Mouse (Mus musculus) heart, embryonic 16.5 days (tissue): ENCODE measurements around the gene Adgrg1. TPM values are rescaled to one million over a fixed set of nuclear protein-coding genes. Genes with fewer than 3 reads are reported as not detected.

ENCODE experiments used
- ATAC-seq: fragments of 200-750 bp; cut with Nextera tagmentation; replicated peaks from 2 replicates; pipeline ENCODE4 v1.8.0; 2017; ENCODE audit warnings: moderate number of reproducible peaks; ENCODE audit not compliant: insufficient read depth, low FRiP score; ENCODE audit errors: extremely low read depth
- H3K27ac ChIP-seq: fragments of 300-500 bp; sonication (generic); 2 replicates; pipeline ENCODE4 v1.5.1; 2014; ENCODE audit warnings: mild to moderate bottlenecking, low read length, control low read depth, moderate library complexity
- H3K27me3 ChIP-seq: fragments of 300-500 bp; sonication (generic); 2 replicates; pipeline ENCODE4 v1.6.1; 2014; ENCODE audit warnings: low read length, mixed read lengths; ENCODE audit not compliant: control insufficient read depth, insufficient read depth
- H3K36me3 ChIP-seq: fragments of 300-500 bp; sonication (generic); 2 replicates; pipeline ENCODE4 v1.6.1; 2014; ENCODE audit not compliant: control insufficient read depth, insufficient read depth
- H3K4me1 ChIP-seq: fragments of 300-500 bp; sonication (generic); 2 replicates; pipeline ENCODE4 v1.6.1; 2014; ENCODE audit warnings: low read length, mixed read lengths; ENCODE audit not compliant: control insufficient read depth, insufficient read depth
- H3K4me2 ChIP-seq: fragments of 300-500 bp; sonication (generic); 2 replicates; pipeline ENCODE4 v1.6.1; 2014; ENCODE audit warnings: low read depth, mild to moderate bottlenecking, control low read depth, low read length
- H3K4me3 ChIP-seq: fragments of 300-500 bp; sonication (generic); 2 replicates; pipeline ENCODE4 v1.5.1; 2014; ENCODE audit warnings: mild to moderate bottlenecking, control low read depth, low read length
- H3K9ac ChIP-seq: fragments of 300-500 bp; sonication (generic); 2 replicates; pipeline ENCODE4 v1.6.1; 2014; ENCODE audit warnings: low read length, control low read depth
- H3K9me3 ChIP-seq: fragments of 300-500 bp; sonication (generic); replicated peaks from 2 replicates; pipeline ENCODE4 v1.6.1; 2016; ENCODE audit warnings: low read length; ENCODE audit not compliant: control insufficient read depth
- WGBS: fragments of 180-500 bp; shearing (Covaris S2); extraction: QIAGEN DNeasy Blood & Tissue Kit; methylation state at CpG from one replicate; pipeline ENCODE4 v1.1.7; 2014; 5-methylcytosine and 5-hydroxymethylcytosine counted together
- polyA plus RNA-seq: library from polyadenylated mRNA; unstranded; fragments of >200 nt; fragmentation: Nextera tagmentation; extraction: Ambion mirVana; gene quantifications from 2 replicates; pipeline ENCODE4 v1.2.1, GENCODE M21; 2015

Gene Adgrg1
- polyA plus RNA-seq, 1 experiment from 2014 or later, result 18.0 TPM

DNA sequence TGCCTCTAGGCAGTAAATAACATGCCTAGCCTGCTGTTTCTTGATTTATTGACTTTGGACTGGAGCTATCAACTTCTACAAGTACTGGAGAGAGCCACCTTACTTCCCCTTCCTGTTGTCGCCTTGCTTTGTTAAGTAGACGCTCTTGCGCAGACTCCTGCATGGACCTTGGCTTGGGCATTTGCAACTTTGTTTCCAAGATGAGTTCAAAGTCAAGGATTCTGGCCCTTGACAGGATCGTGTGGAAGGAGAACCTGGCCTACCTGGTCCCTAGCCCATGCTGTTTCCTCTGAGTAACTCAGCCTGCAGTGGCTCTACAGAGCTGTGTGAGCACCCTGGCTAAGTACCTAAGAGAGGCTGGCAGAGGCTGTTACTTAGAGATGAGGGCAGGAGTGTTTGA, 7.5 kb upstream of the Adgrg1 start:
- H3K27ac ChIP-seq, result no peak overlapping the region
- no peak overlapping the region for H3K4me2 ChIP-seq
- 65% methylated on average over 4 of the region's 4 CpGs for WGBS
- H3K36me3 ChIP-seq, result no peaks in the 10 kb centered on the region
- no peak overlapping the region for H3K9ac ChIP-seq
- no peak overlapping the region for H3K4me3 ChIP-seq
- no peaks in the 10 kb centered on the region for H3K9me3 ChIP-seq
- peaks cover 5% of the 10 kb centered on the region; the same call in 1 of the 2 replicates for H3K4me1 ChIP-seq
- ATAC-seq, result no peak
- no peaks in the 10 kb centered on the region for H3K27me3 ChIP-seq

DNA sequence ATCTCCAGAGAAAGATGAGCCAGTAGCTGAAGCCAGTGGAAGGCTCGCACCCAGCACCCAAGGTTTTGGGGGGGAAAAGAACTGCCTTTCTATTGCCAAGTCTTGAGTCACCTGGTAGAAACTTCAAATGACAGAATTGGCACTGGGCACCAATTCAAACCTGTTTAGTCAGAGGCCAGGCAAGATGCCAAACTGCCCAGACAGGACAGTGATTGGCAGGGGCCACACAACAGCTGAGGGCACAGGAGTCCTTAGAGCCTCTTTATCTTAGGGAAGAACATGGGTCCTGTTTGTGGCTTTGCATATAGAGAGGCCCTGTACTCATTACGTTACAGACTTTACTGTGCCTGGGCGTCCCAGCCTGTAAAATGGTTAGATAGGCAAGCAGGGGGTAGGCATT, 7.0 kb upstream of the Adgrg1 start:
- Histone ChIP-seq H3K36me3 (no peaks in the 10 kb centered on the region), H3K4me1 (peaks cover 5% of the 10 kb centered on the region; the same call in 1 of the 2 replicates), H3K27ac (no peak overlapping the region), H3K4me2 (no peak overlapping the region), H3K9ac (no peak overlapping the region), H3K4me3 (no peak overlapping the region), H3K9me3 (no peaks in the 10 kb centered on the region), H3K27me3 (no peaks in the 10 kb centered on the region)
- WGBS, result 55% methylated on average over 3 of the region's 3 CpGs
- ATAC-seq, result peak; percentile 30; the same call in 1 of the 2 replicates

DNA sequence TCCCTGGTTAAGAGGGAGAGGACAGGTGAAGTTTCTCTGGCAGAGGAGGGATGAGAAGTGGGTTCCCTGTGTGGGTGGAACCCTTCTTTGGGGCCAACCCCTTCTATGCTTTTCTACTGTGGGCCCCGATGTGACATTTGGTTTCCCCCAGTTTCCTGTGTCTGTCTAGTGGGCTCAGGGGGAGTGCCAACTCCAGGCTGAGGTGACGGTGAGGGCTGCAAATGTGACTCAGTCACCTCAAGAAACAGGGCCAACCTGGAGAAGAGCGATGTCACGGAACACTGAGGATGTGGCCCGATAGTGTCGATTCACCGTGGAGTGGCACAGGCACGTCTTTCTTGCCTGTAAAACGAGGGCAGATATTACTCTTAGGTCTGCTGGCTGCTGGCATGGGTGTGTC, 1.3 kb upstream of the Adgrg1 start:
- no peak overlapping the region for H3K4me3 ChIP-seq
- H3K36me3 ChIP-seq, result no peaks in the 10 kb centered on the region
- no peak overlapping the region for H3K9ac ChIP-seq
- no peak for ATAC-seq
- H3K27me3 ChIP-seq, result peaks cover 5% of the 10 kb centered on the region
- no peak overlapping the region for H3K4me2 ChIP-seq
- peaks cover 7% of the 10 kb centered on the region for H3K4me1 ChIP-seq
- no peak overlapping the region for H3K27ac ChIP-seq
- WGBS, result 85% methylated on average over 9 of the region's 9 CpGs
- no peaks in the 10 kb centered on the region for H3K9me3 ChIP-seq

DNA sequence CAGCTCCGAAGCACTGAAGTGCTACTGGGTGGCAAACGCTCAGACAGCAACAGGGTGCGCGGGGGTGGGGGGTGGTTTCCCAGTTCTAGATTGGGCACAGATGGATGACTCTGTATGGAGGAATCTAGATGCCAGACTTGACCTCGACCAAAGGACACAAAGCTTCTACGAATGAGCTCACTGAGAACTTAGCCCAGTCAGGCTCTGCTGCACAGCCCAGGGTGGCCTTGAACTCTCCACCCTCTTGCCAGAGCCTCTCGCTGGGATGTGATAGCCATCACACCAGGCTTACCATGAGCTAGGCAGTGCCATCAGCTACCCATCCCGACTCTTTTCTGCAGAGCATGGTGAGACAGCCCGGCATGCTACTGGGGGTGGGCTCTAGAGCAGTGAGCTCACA, 765 bp upstream of the Adgrg1 start:
- peaks cover 6% of the 10 kb centered on the region for H3K27me3 ChIP-seq
- no peak overlapping the region for H3K4me3 ChIP-seq
- H3K9ac ChIP-seq, result no peak overlapping the region
- no peak overlapping the region for H3K27ac ChIP-seq
- no peak for ATAC-seq
- H3K9me3 ChIP-seq, result no peaks in the 10 kb centered on the region
- no peaks in the 10 kb centered on the region for H3K36me3 ChIP-seq
- peaks cover 7% of the 10 kb centered on the region for H3K4me1 ChIP-seq
- H3K4me2 ChIP-seq, result no peak overlapping the region
- WGBS, result 73% methylated on average over 9 of the region's 9 CpGs

DNA sequence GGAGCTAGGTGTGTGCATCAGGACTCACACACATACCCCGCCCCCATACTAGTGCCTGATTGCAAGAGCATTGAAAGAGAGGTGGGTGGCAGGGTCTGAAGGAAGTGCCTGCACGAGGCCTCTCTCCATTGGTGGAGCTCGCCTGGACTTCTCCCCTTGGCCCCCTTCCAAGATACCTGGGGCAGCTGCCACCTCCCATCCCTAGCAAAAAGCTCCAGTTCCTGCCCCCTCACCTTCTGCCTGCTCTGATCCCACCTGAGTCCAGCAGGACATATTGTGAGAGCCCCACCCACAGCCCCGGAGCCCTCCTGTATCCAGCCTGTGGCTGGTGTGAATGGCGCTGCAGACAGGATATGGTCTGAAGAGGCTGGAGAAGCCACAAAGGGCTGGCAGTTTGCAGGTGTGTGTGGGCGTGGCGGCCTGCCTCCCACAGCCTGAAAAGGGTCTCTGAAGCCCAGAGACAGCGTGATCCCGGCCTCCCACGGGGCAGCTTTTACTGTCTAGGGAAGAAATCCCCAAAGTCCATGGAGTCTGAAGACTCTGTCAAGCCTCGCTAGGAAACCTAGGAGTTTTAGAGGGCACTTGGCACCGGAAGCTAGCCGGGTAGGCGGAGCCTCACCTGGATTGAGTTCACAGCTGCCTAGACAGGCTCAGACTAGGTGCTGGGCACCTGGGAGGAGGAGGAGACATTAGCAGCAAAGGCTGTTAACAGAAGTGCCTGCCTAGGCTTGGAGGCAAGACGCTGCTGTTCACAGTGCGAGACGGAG, 2.3 kb downstream of the Adgrg1 start:
- Histone ChIP-seq H3K4me3 (peak overlapping the region; percentile 43), H3K27me3 (peaks cover 6% of the 10 kb centered on the region), H3K4me2 (peak overlapping the region; percentile 58), H3K4me1 (peaks cover 15% of the 10 kb centered on the region), H3K27ac (peak overlapping the region; percentile 59; the same call in 1 of the 2 replicates), H3K9ac (peak overlapping the region; percentile 63), H3K36me3 (no peaks in the 10 kb centered on the region), H3K9me3 (no peaks in the 10 kb centered on the region)
- 16% methylated on average over 17 of the region's 17 CpGs for WGBS
- ATAC-seq, result peak; percentile 28; the same call in 1 of the 2 replicates

DNA sequence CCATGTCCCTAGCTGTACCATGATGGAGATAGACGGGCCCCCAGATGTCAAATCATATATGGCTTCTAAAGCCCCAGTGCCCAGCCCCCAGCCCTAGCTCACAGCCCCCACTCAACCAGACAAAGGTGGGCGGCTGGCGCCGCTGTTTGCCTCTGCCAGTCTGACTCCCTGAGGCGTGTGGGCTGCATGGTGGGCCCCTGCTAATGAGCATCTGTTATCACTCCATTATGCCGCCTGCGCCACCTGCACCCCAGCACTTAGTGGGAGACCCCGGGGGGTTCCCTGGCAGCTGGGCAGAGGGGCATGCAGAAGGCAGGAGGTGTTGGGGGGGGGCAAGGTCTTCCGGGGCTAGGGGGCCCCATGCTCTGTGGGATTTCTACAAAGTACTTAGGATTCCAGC, 3.6 kb downstream of the Adgrg1 start:
- ATAC-seq, result no peak
- Histone ChIP-seq H3K27me3 (peaks cover 6% of the 10 kb centered on the region), H3K36me3 (no peaks in the 10 kb centered on the region), H3K9ac (peak overlapping the region; percentile 63), H3K4me2 (peak overlapping the region; percentile 58), H3K27ac (no peak overlapping the region), H3K4me3 (peak overlapping the region; percentile 43), H3K4me1 (peaks cover 20% of the 10 kb centered on the region), H3K9me3 (no peaks in the 10 kb centered on the region)
- 44% methylated on average over 9 of the region's 9 CpGs for WGBS

DNA sequence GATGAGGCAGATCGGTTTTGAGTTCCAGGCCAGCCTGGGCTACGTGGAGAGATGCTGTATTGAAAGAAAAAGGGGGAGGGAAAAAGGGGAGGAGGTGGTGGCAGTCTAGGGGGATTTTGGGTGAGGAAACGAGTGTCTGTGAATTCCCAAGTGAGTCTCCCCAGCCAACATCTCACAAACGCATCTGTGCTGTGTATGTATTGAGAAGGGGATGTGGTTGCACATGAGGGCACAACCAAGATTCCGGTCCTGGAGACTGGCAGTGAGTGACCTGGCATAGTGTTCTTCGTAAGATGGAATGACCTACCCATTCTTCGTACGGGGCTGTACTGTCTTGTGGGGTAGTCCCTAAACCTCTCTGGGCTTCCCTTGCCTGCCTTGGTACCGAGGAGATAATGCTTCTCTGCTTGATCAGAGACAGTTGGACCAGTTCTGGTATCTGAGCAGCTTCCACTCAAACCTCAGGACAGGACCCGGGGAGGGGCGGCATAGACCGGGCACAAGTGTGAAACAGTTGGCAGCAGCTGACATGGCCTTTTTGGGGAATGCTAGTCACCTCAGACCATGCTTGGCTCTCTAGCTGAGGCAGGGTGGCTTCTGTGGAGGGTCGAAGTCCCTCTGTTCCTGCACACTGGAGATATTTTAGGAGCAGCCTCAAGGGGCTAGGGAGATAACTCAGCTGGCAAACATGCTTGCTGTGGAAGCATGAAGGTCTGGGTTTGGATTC, 4.2 kb downstream of the Adgrg1 start:
- 64% methylated on average over 13 of the region's 13 CpGs for WGBS
- peak overlapping the region; percentile 58 for H3K4me2 ChIP-seq
- H3K27ac ChIP-seq, result no peak overlapping the region; the same call in 1 of the 2 replicates
- H3K36me3 ChIP-seq, result no peaks in the 10 kb centered on the region
- no peaks in the 10 kb centered on the region for H3K9me3 ChIP-seq
- peak overlapping the region; percentile 39; the same call in 1 of the 2 replicates for H3K9ac ChIP-seq
- H3K4me3 ChIP-seq, result peak overlapping the region; percentile 43
- no peak for ATAC-seq
- H3K27me3 ChIP-seq, result peaks cover 6% of the 10 kb centered on the region
- H3K4me1 ChIP-seq, result peaks cover 27% of the 10 kb centered on the region

DNA sequence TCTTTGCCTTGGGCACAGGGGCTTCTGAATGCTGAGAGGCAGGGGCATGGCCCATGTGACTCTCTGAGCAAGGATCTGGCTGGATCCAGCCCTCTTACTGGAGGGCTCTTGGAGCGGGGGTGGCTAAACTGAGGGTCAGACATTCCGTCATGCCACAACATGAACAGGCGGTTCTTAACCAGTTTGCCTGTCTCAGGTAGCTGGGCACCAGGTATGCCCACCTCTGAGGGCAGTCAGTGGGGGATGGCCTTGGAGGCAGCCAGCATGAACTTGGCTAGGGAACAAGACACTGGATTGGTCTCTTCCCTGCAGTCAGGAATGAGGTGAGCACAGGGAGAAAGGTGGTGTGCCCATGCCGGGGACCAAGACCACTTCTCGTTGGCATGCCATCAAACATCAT, 5.6 kb downstream of the Adgrg1 start:
- peaks cover 6% of the 10 kb centered on the region for H3K27me3 ChIP-seq
- H3K27ac ChIP-seq, result no peak overlapping the region
- ATAC-seq, result no peak
- H3K4me2 ChIP-seq, result peak overlapping the region; percentile 5; the same call in 1 of the 2 replicates
- no peaks in the 10 kb centered on the region for H3K9me3 ChIP-seq
- 76% methylated on average over 5 of the region's 5 CpGs for WGBS
- no peak overlapping the region; the same call in 1 of the 2 replicates for H3K9ac ChIP-seq
- no peaks in the 10 kb centered on the region for H3K36me3 ChIP-seq
- peaks cover 33% of the 10 kb centered on the region for H3K4me1 ChIP-seq
- H3K4me3 ChIP-seq, result no peak overlapping the region

DNA sequence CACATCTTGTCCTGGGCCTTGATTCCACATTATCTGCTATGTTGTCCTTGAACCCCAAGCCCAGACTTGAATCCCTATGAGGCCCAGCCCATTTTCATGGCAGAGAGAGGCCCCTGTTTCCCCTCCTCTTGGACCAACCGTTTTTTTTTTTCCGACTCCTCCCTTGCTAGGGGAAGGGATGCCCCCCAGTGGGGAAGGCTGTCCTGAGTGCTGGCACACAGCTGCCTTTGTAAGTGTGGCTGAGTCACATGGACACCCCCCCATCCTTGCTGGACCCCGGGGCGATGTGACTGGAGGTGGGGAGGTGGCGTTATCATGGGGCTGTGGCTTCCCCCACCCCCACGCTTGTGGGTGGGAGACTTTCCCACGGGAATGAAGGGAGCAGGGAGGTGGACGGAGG, 6.4 kb downstream of the Adgrg1 start:
- Histone ChIP-seq H3K4me1 (peaks cover 33% of the 10 kb centered on the region), H3K36me3 (no peaks in the 10 kb centered on the region), H3K27me3 (peaks cover 6% of the 10 kb centered on the region), H3K27ac (no peak overlapping the region), H3K4me2 (0 out of 2 replicates have a peak overlapping the region, but pooled peaks have one; percentile 13), H3K9ac (no peak overlapping the region), H3K9me3 (no peaks in the 10 kb centered on the region), H3K4me3 (no peak overlapping the region)
- ATAC-seq, result no peak
- WGBS, result 50% methylated on average over 8 of the region's 8 CpGs
